Mouse (Mus musculus): Measurements from ENCODE around the gene Arhgef7.

DNA sequence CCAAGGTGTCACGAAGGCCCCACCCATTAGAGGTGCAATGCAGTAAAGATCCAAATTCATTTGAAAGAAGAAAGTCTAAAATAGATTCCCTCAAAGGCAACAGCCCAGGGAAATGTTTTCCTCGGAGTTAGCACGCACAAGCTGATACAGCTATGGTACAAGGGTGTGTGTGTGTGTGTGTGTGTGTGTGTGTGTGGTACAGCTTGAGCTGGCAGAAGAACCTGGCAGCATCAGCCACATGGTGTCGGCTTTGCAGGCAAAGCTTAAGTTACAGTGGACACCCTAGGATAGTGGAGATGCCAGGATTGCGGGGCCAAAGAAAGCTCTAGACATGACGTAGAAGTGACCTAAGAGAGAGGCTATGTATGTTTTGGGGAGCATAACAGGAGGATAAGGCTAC, 119.3 kb downstream of the Arhgef7 start:
- TF ChIP-seq POLR2A (IDR thresholded peaks at IDR 0.05; ENCODE audit: low read depth, low read length) (no peak), CTCF (IDR thresholded peaks at IDR 0.05; ENCODE audit: extremely low read depth, insufficient read length, insufficient replicate concordance, low read depth, low read length) (no peak)

Measured in small intestine, adult 2 months (tissue).